In the genomic region with DNA sequence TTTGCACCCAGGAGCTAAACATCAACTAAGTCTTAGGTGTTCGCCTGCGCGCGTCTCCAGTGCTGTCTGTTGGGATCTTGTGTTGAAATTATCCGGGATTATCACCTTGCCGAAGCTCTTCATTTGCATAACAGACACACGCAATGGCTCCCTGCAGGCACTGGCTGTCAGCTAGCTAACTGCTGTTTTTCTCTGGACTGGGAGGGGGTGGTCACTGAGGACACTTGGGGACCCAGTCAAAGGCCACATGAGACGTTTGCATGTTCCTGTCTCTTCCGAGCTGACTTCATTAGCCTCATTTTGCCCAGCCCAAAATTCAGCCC, we compare ENCODE assay signal across 12 mouse cellular contexts.
DNase-seq lines count a peak whose midpoint lies in the region; ATAC-seq lines count a peak whose summit lies in the region.
"Had no signal": no experiment of that assay in that cellular context is flagged by ENCODE, and none has a peak within 500 bp of the region (broad histone marks: within the 10 kb centered on the region; RNA-seq: fewer than 3 reads in every experiment).

No protein-coding gene starts in this region.

- no peak overlapping the region for H3K27ac ChIP-seq in midbrain, embryonic 11.5 days (ENCODE audit: low read depth, low read length)
- H3K27ac ChIP-seq in midbrain, embryonic 15.5 days: no peak overlapping the region
- peak overlapping the region; percentile 55 for H3K27ac ChIP-seq in hindbrain, embryonic 13.5 days
- no peak overlapping the region for H3K27ac ChIP-seq in neural tube, embryonic 14.5 days (ENCODE audit: low read depth, low read length)
- H3K27ac ChIP-seq: intestine, embryonic 15.5 days had no signal

- peaks cover 22% of the 10 kb centered on the region for H3K4me1 ChIP-seq in midbrain, embryonic 11.5 days (ENCODE audit: control insufficient read depth, insufficient read depth, low read length)
- H3K4me1 ChIP-seq in midbrain, embryonic 15.5 days: peaks cover 37% of the 10 kb centered on the region
- peaks cover 54% of the 10 kb centered on the region for H3K4me1 ChIP-seq in hindbrain, embryonic 13.5 days (replicated peaks)
- H3K4me1 ChIP-seq in neural tube, embryonic 14.5 days (ENCODE audit: control insufficient read depth, insufficient read depth, low read length): peaks cover 16% of the 10 kb centered on the region

- WGBS in midbrain, embryonic 11.5 days: 0% methylated on average over 9 of the region's 9 CpGs
- whole genome bisulfite sequencing in midbrain, embryonic 15.5 days: 6% methylated on average over 9 of the region's 9 CpGs
- 1% methylated on average over 9 of the region's 9 CpGs for WGBS in hindbrain, embryonic 13.5 days
- WGBS in neural tube, embryonic 14.5 days: 6% methylated on average over 9 of the region's 9 CpGs

- peak overlapping the region; percentile 16; the same call in 1 of the 2 replicates for H3K4me2 ChIP-seq in midbrain, embryonic 11.5 days
- no peak overlapping the region; the same call in 1 of the 2 replicates for H3K4me2 ChIP-seq in midbrain, embryonic 15.5 days
- H3K4me2 ChIP-seq in hindbrain, embryonic 13.5 days: peak overlapping the region; percentile 32; the same call in 1 of the 2 replicates
- H3K4me2 ChIP-seq in neural tube, embryonic 14.5 days (ENCODE audit: low read depth, low read length): 0 out of 2 replicates have a peak overlapping the region, but pooled peaks have one; percentile 18
- H3K4me2 ChIP-seq: intestine, embryonic 15.5 days had no signal

- intact Hi-C loops in left cerebral cortex, postnatal 36 days (cut with DNase I): no loop called here

- H3K9me3 ChIP-seq in midbrain, embryonic 11.5 days (ENCODE audit: control insufficient read depth, low read length): no peaks in the 10 kb centered on the region
- H3K9me3 ChIP-seq in midbrain, embryonic 15.5 days: no peaks in the 10 kb centered on the region
- no peaks in the 10 kb centered on the region for H3K9me3 ChIP-seq in hindbrain, embryonic 13.5 days
- no peaks in the 10 kb centered on the region for H3K9me3 ChIP-seq in neural tube, embryonic 14.5 days (ENCODE audit: control insufficient read depth, low read length)
- H3K9me3 ChIP-seq: intestine, embryonic 15.5 days had no signal

- DNase-seq in embryo, embryonic 10.5 days (ENCODE audit: low spot score): peak; percentile 30
- no peak for DNase-seq in embryo, embryonic 11 days
- no peak for DNase-seq in midbrain, embryonic 11.5 days (ENCODE audit: low spot score, missing footprints)
- DNase-seq in cerebellum, adult 11 months: no peak
- DNase-seq in left cerebral cortex, postnatal 36 days (ENCODE audit: low spot score in 2 of 2): no peak
- DNase-seq: adrenal gland, adult 2 months; layer of hippocampus, adult 9-11 months; thymus, adult 18-20 months had no signal

- H3K27me3 ChIP-seq in midbrain, embryonic 11.5 days (ENCODE audit: control insufficient read depth, insufficient read depth, low read length): no peaks in the 10 kb centered on the region
- no peaks in the 10 kb centered on the region for H3K27me3 ChIP-seq in midbrain, embryonic 15.5 days (replicated peaks)
- peaks cover 6% of the 10 kb centered on the region; the same call in 1 of the 2 replicates for H3K27me3 ChIP-seq in hindbrain, embryonic 13.5 days
- H3K27me3 ChIP-seq in neural tube, embryonic 14.5 days (ENCODE audit: control insufficient read depth, insufficient read depth, low read length): no peaks in the 10 kb centered on the region
- H3K27me3 ChIP-seq: intestine, embryonic 15.5 days had no signal

- H3K4me3 ChIP-seq in midbrain, embryonic 11.5 days (ENCODE audit: low read depth, low read length): no peak overlapping the region
- no peak overlapping the region for H3K4me3 ChIP-seq in midbrain, embryonic 15.5 days
- no peak overlapping the region for H3K4me3 ChIP-seq in hindbrain, embryonic 13.5 days
- no peak overlapping the region for H3K4me3 ChIP-seq in neural tube, embryonic 14.5 days (ENCODE audit: low read depth, low read length)
- H3K4me3 ChIP-seq: intestine, embryonic 15.5 days had no signal

- H3K36me3 ChIP-seq in midbrain, embryonic 11.5 days (ENCODE audit: control insufficient read depth, insufficient read depth, low read length): no peaks in the 10 kb centered on the region; the same call in 1 of the 2 replicates
- H3K36me3 ChIP-seq in midbrain, embryonic 15.5 days (replicated peaks): no peaks in the 10 kb centered on the region
- H3K36me3 ChIP-seq in hindbrain, embryonic 13.5 days: no peaks in the 10 kb centered on the region
- no peaks in the 10 kb centered on the region for H3K36me3 ChIP-seq in neural tube, embryonic 14.5 days (ENCODE audit: control insufficient read depth, insufficient read depth, low read length)
- H3K36me3 ChIP-seq: intestine, embryonic 15.5 days had no signal

- peak; percentile 20; the same call in 1 of the 2 replicates for ATAC-seq in midbrain, embryonic 11.5 days (ENCODE audit: low FRiP score)
- no peak for ATAC-seq in midbrain, embryonic 15.5 days (replicated peaks)
- no peak for ATAC-seq in hindbrain, embryonic 13.5 days (ENCODE audit: low FRiP score)
- no peak for ATAC-seq in neural tube, embryonic 14.5 days (ENCODE audit: low read depth)
- ATAC-seq: intestine, embryonic 15.5 days had no signal

- no peak overlapping the region for H3K9ac ChIP-seq in midbrain, embryonic 11.5 days (ENCODE audit: low read length)
- no peak overlapping the region for H3K9ac ChIP-seq in midbrain, embryonic 15.5 days
- no peak overlapping the region for H3K9ac ChIP-seq in hindbrain, embryonic 13.5 days
- no peak overlapping the region for H3K9ac ChIP-seq in neural tube, embryonic 14.5 days (replicated peaks; ENCODE audit: low read depth, low read length)
- H3K9ac ChIP-seq: intestine, embryonic 15.5 days had no signal
